Mouse (Mus musculus): ENCODE data around the gene Ush2a.

GRCm38 (mm10) chr1:188468371-188468783, 206.6 kb downstream of the Ush2a start:
- TF ChIP-seq CTCF (IDR thresholded peaks at IDR 0.05; ENCODE audit: low read depth), result no peak
- TF ChIP-seq EP300 (IDR thresholded peaks at IDR 0.05; ENCODE audit: low read depth), result no peak
